Mouse (Mus musculus) lung, embryonic 16.5 days (tissue): Measurements from ENCODE around the gene Ston2. TPM values are rescaled to one million over a fixed set of nuclear protein-coding genes. Genes with fewer than 3 reads are reported as not detected.

Source experiments
- ATAC-seq: fragments of 200-750 bp; cut with Nextera tagmentation; 2 replicates; pipeline ENCODE4 v1.8.0; 2017; ENCODE audit warnings: low read depth, mild to moderate bottlenecking, moderate library complexity
- H3K27ac ChIP-seq: fragments of 300-500 bp; sonication (generic); 2 replicates; pipeline ENCODE4 v1.5.1; 2014; ENCODE audit warnings: mild to moderate bottlenecking, control low read depth, low read length
- H3K27me3 ChIP-seq: fragments of 300-500 bp; sonication (generic); 2 replicates; pipeline ENCODE4 v1.6.1; 2014; ENCODE audit warnings: low read depth, low read length, mixed read lengths; ENCODE audit not compliant: control insufficient read depth, insufficient read depth
- H3K36me3 ChIP-seq: fragments of 300-500 bp; sonication (generic); 2 replicates; pipeline ENCODE4 v1.6.1; 2014; ENCODE audit warnings: low read length; ENCODE audit not compliant: control insufficient read depth, insufficient read depth
- H3K4me1 ChIP-seq: fragments of 300-500 bp; sonication (generic); replicated peaks from 2 replicates; pipeline ENCODE4 v1.6.1; 2014; ENCODE audit warnings: low read length, mixed read lengths; ENCODE audit not compliant: control insufficient read depth, insufficient read depth
- H3K4me2 ChIP-seq: fragments of 300-500 bp; sonication (generic); 2 replicates; pipeline ENCODE4 v1.6.1; 2014; ENCODE audit warnings: low read depth, low read length, control low read depth
- H3K4me3 ChIP-seq: fragments of 300-500 bp; sonication (generic); 2 replicates; pipeline ENCODE4 v1.5.1; 2014; ENCODE audit warnings: mild to moderate bottlenecking, low read length, control low read depth
- H3K9ac ChIP-seq: fragments of 300-500 bp; sonication (generic); 2 replicates; pipeline ENCODE4 v1.6.1; 2014; ENCODE audit warnings: low read length, control low read depth
- H3K9me3 ChIP-seq: fragments of 300-500 bp; sonication (generic); 2 replicates; pipeline ENCODE4 v1.6.1; 2016; ENCODE audit warnings: low read length; ENCODE audit not compliant: control insufficient read depth
- WGBS: fragments of 180-500 bp; shearing (Covaris S2); extraction: QIAGEN DNeasy Blood & Tissue Kit; methylation state at CpG from one replicate; pipeline ENCODE4 v1.1.7; 2014; 5-methylcytosine and 5-hydroxymethylcytosine counted together
- polyA plus RNA-seq: library from polyadenylated mRNA; unstranded; fragments of >200 nt; fragmentation: Nextera tagmentation; extraction: Ambion mirVana; gene quantifications from 2 replicates; pipeline ENCODE4 v1.2.1, GENCODE M21; 2015

Gene Ston2
- polyA plus RNA-seq, 1 experiment from 2014 or later: 7.5 TPM

DNA sequence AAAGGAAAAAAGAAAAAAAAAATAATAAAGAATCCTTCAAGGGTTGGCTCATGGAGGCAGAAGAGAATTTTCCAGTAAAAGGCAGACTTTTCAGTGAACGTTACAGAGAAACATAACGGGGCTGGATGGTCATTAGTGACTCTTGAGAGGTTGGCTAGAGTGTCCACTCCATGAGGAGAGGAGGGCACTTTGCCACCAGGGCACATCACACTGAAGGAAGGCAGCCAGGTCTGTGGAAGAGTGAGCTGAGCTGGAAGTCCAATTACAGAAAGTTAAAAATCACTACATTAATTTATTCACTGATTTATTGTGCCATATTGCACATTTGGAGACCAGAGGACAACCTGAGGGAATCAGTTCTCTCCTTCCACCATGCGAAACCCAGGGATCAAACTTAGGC, 28.4 kb downstream of the Ston2 start:
- Histone ChIP-seq H3K27me3 (no peaks in the 10 kb centered on the region), H3K4me1 (peaks cover 10% of the 10 kb centered on the region), H3K36me3 (no peaks in the 10 kb centered on the region), H3K4me2 (no peak overlapping the region), H3K9ac (no peak overlapping the region), H3K27ac (no peak overlapping the region), H3K9me3 (no peaks in the 10 kb centered on the region), H3K4me3 (no peak overlapping the region)
- 60% methylated on average over 3 of the region's 3 CpGs for WGBS
- no peak for ATAC-seq

DNA sequence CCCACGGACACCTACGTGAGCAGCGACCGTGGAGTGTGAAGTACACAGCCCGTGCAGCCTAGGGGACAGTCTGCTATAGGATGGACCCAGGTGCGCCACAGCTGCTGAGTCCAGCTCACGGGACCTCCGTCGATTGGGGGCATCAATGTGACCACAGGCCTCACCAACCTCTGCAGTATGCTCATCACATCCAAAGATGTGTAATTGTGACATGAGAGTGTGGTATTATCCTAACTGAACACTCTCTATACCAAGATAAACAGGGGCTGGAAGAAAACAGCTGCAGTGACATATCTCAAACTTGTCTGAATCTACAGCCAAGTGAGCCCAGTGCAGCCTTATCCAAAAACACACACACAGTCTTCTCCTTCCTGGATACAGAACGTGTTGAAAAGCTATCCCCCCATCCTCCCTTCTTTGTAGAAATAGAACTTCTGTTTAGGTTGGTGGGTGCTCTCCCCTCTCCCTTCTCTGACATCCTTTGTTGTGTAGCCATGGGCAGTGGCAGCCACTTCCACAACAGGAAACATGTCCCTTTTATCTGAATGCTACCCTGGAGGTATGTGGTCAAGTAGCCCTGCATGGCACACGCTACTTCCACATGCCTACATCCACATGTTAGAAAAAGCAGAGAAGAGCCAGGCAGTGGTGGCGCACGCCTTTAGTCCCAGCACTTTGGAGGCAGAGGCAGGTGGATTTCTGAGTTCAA, 30.2 kb downstream of the Ston2 start:
- no peak overlapping the region for H3K4me3 ChIP-seq
- peaks cover 4% of the 10 kb centered on the region; the same call in 1 of the 2 replicates for H3K4me1 ChIP-seq
- H3K9ac ChIP-seq: no peak overlapping the region
- peak; percentile 12; the same call in 1 of the 2 replicates for ATAC-seq
- H3K27me3 ChIP-seq: no peaks in the 10 kb centered on the region
- no peaks in the 10 kb centered on the region for H3K36me3 ChIP-seq
- H3K4me2 ChIP-seq: no peak overlapping the region
- no peaks in the 10 kb centered on the region for H3K9me3 ChIP-seq
- no peak overlapping the region for H3K27ac ChIP-seq
- 79% methylated on average over 13 of the region's 13 CpGs for WGBS

DNA sequence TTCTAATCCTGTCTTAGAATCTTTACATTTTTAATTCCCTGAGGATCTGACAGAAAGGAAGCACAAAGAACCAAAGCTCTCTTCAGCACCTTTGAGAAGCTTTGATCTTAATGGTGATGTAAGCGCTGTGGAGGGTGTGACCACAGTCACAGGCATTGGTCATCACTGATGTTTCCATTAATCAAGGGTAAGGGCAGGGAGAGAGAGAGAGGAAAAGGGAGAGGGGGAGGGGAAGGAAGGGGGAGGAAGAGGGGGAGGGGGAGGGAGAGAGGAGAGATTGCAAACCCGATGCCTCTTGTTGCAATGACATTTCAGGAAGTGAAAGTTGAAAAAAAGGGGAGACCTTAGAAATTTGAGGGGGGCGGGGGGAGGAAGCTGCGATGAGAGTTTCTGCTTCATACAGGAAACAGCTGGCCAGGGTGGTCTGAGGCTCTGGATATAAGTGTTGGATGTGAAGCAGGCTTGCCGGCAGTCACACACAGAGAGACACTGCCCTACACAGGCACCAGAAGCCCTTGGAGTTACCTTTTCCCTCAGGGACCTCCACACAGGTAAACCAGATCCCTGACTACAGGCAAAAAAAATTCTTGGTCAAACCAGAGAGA, 31.5 kb downstream of the Ston2 start:
- ATAC-seq: peak; percentile 72
- Histone ChIP-seq H3K4me3 (no peak overlapping the region), H3K9me3 (no peaks in the 10 kb centered on the region), H3K36me3 (no peaks in the 10 kb centered on the region), H3K4me2 (no peak overlapping the region), H3K27me3 (no peaks in the 10 kb centered on the region), H3K4me1 (peaks cover 4% of the 10 kb centered on the region; the same call in 1 of the 2 replicates), H3K9ac (no peak overlapping the region), H3K27ac (no peak overlapping the region)
- WGBS: 23% methylated on average over 5 of the region's 5 CpGs

DNA sequence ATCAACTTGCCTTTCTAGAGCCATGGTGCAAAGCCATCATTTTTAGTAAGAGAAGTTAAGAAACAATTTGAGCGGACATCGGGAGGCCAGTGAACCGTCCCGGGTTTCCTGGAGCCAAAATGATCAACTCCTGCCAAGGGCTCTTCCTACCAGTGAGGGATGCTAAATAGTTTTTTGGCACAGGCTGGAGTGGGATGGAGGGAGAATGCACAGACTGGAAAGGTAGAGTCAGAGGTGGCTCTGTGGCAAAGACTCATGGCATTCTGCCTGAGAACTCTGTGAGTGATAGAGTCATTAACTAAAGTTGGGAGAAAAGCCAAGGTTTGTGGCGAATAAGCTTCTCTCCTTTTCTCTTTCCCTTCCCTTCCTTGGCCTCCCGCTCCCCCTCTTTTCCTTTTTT, 33.6 kb downstream of the Ston2 start:
- no peaks in the 10 kb centered on the region for H3K36me3 ChIP-seq
- 0 out of 2 replicates have a peak, but pooled peaks have one; percentile 29 for ATAC-seq
- no peaks in the 10 kb centered on the region for H3K9me3 ChIP-seq
- no peak overlapping the region for H3K9ac ChIP-seq
- no peaks in the 10 kb centered on the region for H3K27me3 ChIP-seq
- peaks cover 4% of the 10 kb centered on the region; the same call in 1 of the 2 replicates for H3K4me1 ChIP-seq
- no peak overlapping the region for H3K27ac ChIP-seq
- no peak overlapping the region for H3K4me3 ChIP-seq
- no peak overlapping the region for H3K4me2 ChIP-seq
- 43% methylated on average over 6 of the region's 6 CpGs for WGBS

DNA sequence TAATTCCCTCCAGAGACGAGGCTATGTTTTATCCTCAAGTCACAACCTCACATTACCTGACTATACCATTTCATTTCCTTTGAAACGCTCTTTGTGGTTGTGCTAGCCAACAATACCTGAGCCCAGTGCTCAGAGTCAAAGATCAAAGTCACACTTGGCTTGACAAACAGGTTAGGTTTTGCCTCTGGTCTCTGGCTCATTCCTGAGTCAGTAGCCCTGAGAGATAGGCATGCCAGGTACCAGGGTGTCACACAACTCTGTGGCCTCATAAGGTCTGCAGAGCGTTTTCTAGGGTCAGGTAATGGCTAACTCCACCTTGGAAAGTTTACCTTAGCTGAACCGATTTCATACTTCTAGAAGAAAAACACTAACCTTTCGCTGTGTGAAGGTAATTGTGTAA, 35.5 kb downstream of the Ston2 start:
- H3K9ac ChIP-seq: no peak overlapping the region
- H3K9me3 ChIP-seq: no peaks in the 10 kb centered on the region
- peaks cover 6% of the 10 kb centered on the region; the same call in 1 of the 2 replicates for H3K4me1 ChIP-seq
- H3K4me2 ChIP-seq: no peak overlapping the region
- ATAC-seq: no peak
- no peaks in the 10 kb centered on the region for H3K36me3 ChIP-seq
- no peaks in the 10 kb centered on the region for H3K27me3 ChIP-seq
- H3K4me3 ChIP-seq: no peak overlapping the region
- 87% methylated on average over 5 of the region's 5 CpGs for WGBS
- no peak overlapping the region for H3K27ac ChIP-seq

DNA sequence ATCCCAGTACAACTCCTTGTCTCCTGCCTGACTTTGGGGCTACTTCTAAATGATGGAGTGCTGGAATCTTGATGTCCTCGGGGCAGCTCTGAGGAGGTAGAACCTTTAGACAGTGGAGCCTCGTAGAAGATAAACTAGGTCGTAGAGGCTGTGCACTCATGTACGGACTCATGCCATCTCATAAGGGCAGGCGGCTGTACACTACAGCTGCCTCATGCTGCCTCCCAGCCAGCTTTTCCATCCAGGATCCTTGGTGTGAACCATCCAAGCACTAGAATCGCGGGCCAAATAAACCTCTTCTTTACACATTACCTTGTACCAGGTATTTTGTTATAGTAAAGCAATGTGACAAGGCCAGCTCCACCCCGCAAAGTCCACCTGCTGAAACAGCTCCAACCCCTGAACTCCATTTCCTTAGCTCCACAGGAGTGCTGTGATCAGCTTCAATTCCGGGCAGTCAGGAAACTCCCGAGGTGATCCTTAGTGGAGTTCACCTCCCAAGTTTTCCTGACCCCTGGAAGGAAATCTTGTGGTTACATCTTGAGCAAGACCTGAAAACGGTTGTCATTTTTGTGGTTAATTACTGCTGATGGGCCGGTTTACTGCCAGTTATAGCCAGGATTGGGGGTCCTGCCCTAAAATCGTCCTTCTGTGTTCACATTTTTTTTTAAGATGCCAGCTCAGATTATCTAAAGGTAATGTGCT, 36.1 kb downstream of the Ston2 start:
- no peak for ATAC-seq
- 78% methylated on average over 13 of the region's 13 CpGs for WGBS
- no peak overlapping the region for H3K27ac ChIP-seq
- H3K4me3 ChIP-seq: no peak overlapping the region
- peaks cover 6% of the 10 kb centered on the region; the same call in 1 of the 2 replicates for H3K4me1 ChIP-seq
- H3K9ac ChIP-seq: no peak overlapping the region
- no peaks in the 10 kb centered on the region for H3K27me3 ChIP-seq
- H3K4me2 ChIP-seq: no peak overlapping the region
- no peaks in the 10 kb centered on the region for H3K36me3 ChIP-seq
- H3K9me3 ChIP-seq: no peaks in the 10 kb centered on the region

DNA sequence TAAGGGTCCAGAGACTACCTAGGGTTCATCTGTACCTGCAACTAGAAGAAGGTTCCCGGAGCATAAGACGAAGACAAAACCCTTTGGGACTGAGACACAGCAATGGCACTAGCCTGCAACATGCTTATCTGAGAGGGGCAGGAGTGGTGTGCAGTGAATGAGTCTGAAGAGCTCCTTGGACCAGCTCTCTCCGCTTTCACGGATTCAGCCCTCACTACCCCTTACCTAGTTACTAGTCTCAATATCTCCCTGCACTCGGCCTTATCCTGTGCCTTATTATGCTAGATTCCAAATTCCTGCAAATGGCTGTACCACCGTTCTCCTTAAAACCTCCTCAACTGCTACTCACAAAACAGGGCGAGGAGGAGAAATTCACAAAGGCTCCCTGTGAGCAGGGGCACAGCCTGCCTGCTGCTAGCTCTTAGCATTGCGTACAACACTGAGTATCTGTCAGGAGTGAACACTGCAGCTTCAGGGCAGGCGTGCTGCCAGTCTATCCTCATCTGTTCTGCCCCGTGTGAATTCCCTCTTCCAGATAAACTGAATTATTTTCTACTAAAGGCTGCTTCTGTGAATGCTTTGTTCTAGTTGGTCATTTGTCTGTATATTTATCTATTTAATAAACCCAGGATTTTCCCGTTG, 38.5 kb downstream of the Ston2 start:
- H3K9me3 ChIP-seq: no peaks in the 10 kb centered on the region
- peaks cover 11% of the 10 kb centered on the region; the same call in 1 of the 2 replicates for H3K4me1 ChIP-seq
- no peaks in the 10 kb centered on the region for H3K27me3 ChIP-seq
- H3K9ac ChIP-seq: no peak overlapping the region
- no peak overlapping the region for H3K4me2 ChIP-seq
- 65% methylated on average over 11 of the region's 11 CpGs for WGBS
- ATAC-seq: no peak
- H3K36me3 ChIP-seq: no peaks in the 10 kb centered on the region
- H3K4me3 ChIP-seq: no peak overlapping the region
- no peak overlapping the region for H3K27ac ChIP-seq

DNA sequence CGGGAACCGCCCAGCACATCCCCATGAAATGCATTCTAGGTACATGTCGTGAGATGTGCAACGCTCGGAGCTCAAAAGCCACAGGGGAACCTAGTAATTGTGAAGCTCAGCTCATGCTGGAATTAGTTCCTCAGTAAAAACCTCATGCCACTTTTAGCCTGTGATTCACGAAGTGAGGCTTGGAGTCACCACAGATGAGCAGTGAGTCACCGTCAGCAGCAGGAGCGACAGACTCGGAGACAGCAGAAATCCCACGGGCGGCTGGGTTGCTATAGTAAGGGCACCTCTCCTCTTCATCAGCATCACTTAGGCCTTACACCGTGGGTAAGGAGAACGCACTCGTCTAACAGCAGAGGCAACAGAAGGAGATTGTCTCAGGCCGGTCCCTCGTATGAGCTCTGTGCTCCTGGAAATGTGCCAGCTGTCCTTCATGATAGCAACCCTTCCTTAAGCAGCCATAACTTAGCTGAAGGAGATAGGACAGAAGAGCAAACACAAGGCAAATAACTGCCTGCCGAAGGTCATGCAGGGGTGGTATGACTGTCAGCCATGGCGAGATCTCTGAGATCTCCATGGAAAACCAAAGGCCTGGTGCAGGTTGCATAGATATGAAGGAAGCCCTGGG, 39.8 kb downstream of the Ston2 start:
- 57% methylated on average over 18 of the region's 18 CpGs for WGBS
- Histone ChIP-seq H3K9ac (no peak overlapping the region), H3K9me3 (no peaks in the 10 kb centered on the region), H3K36me3 (no peaks in the 10 kb centered on the region), H3K27me3 (no peaks in the 10 kb centered on the region), H3K4me1 (peaks cover 8% of the 10 kb centered on the region; the same call in 1 of the 2 replicates), H3K4me3 (no peak overlapping the region), H3K27ac (no peak overlapping the region), H3K4me2 (no peak overlapping the region)
- no peak for ATAC-seq
